Mouse (Mus musculus): ENCODE data around the gene Sorcs1. TPM values are rescaled to one million over a fixed set of nuclear protein-coding genes. Genes with fewer than 3 reads are reported as not detected.

Sorcs1 gene
- 9.6 and 10.2 TPM in 2 replicates for polyA plus RNA-seq (2016; fragmentation: Nextera tagmentation; extraction: Ambion mirVana)

GRCm38 (mm10) chr19:50677903-50678896, at the start of gene Sorcs1:
Gene Sorcs1 (minus strand): TSS chr19:50678646.
- Histone ChIP-seq H3K27ac (peak within 1 kb of the TSS; percentile 8; the same call in 1 of the 2 replicates), H3K9me3 (no peaks in the 10 kb centered on the region), H3K36me3 (no peaks in the 10 kb centered on the region), H3K9ac (peak within 1 kb of the TSS; percentile 69), H3K4me2 (replicated peaks) (peak within 1 kb of the TSS; percentile 94), H3K4me1 (peaks cover 10% of the 10 kb centered on the region), H3K27me3 (replicated peaks) (no peaks in the 10 kb centered on the region), H3K4me3 (peak within 1 kb of the TSS; percentile 76)
- peak; percentile 92 for ATAC-seq (ENCODE audit: low FRiP score, low read depth)
- under 1% methylated on average over 86 of the region's 102 CpGs for WGBS

GRCm38 (mm10) chr19:50683277-50683676, 4.8 kb upstream of the Sorcs1 start:
- ATAC-seq (ENCODE audit: low FRiP score, low read depth), result no peak
- 65% methylated on average over 2 of the region's 2 CpGs for WGBS
- Histone ChIP-seq H3K4me2 (replicated peaks) (no peak overlapping the region), H3K27ac (no peak overlapping the region), H3K4me3 (no peak overlapping the region), H3K9ac (no peak overlapping the region), H3K36me3 (no peaks in the 10 kb centered on the region), H3K4me1 (peaks cover 2% of the 10 kb centered on the region; the same call in 1 of the 2 replicates), H3K9me3 (no peaks in the 10 kb centered on the region), H3K27me3 (replicated peaks) (no peaks in the 10 kb centered on the region)

- H3K36me3 ChIP-seq, result no peaks in the 10 kb centered on the region
- ATAC-seq (ENCODE audit: low FRiP score, low read depth), result peak; percentile 43
- peaks cover 10% of the 10 kb centered on the region for H3K4me1 ChIP-seq
- peak overlapping the region; percentile 76 for H3K4me3 ChIP-seq
- no peaks in the 10 kb centered on the region for H3K9me3 ChIP-seq
- WGBS, result 0% methylated on average over 2 of the region's 2 CpGs
- H3K4me2 ChIP-seq (replicated peaks), result peak overlapping the region; percentile 94
- H3K9ac ChIP-seq, result peak overlapping the region; percentile 69
- no peaks in the 10 kb centered on the region for H3K27me3 ChIP-seq (replicated peaks)
- peak overlapping the region; percentile 8; the same call in 1 of the 2 replicates for H3K27ac ChIP-seq
These were observed 500 bp upstream of the Sorcs1 start for GRCm38 (mm10) chr19:50678946-50679345.

GRCm38 (mm10) chr19:50676578-50677524, 1.6 kb downstream of the Sorcs1 start:
- H3K27ac ChIP-seq, result no peak overlapping the region
- peak overlapping the region; percentile 69 for H3K9ac ChIP-seq
- 42% methylated on average over 19 of the region's 19 CpGs for WGBS
- no peaks in the 10 kb centered on the region for H3K36me3 ChIP-seq
- no peak for ATAC-seq (ENCODE audit: low FRiP score, low read depth)
- peaks cover 10% of the 10 kb centered on the region for H3K4me1 ChIP-seq
- H3K27me3 ChIP-seq (replicated peaks), result no peaks in the 10 kb centered on the region
- H3K9me3 ChIP-seq, result no peaks in the 10 kb centered on the region
- H3K4me2 ChIP-seq (replicated peaks), result peak overlapping the region; percentile 94
- H3K4me3 ChIP-seq, result peak overlapping the region; percentile 76

- Histone ChIP-seq H3K9me3 (no peaks in the 10 kb centered on the region), H3K4me1 (peaks cover 10% of the 10 kb centered on the region), H3K9ac (no peak overlapping the region), H3K27me3 (replicated peaks) (no peaks in the 10 kb centered on the region), H3K4me3 (no peak overlapping the region), H3K27ac (no peak overlapping the region), H3K4me2 (replicated peaks) (peak overlapping the region; percentile 9; the same call in 1 of the 2 replicates), H3K36me3 (no peaks in the 10 kb centered on the region)
- WGBS, result 82% methylated on average over 5 of the region's 5 CpGs
- ATAC-seq (ENCODE audit: low FRiP score, low read depth), result no peak
These were observed 3.5 kb downstream of the Sorcs1 start for GRCm38 (mm10) chr19:50674921-50675320.

GRCm38 (mm10) chr19:50667516-50667915, 10.9 kb downstream of the Sorcs1 start:
- no peaks in the 10 kb centered on the region for H3K27me3 ChIP-seq (replicated peaks)
- H3K9me3 ChIP-seq, result no peaks in the 10 kb centered on the region
- no peak overlapping the region for H3K4me3 ChIP-seq
- ATAC-seq (ENCODE audit: low FRiP score, low read depth), result no peak
- WGBS, result 62% methylated on average over 8 of the region's 8 CpGs
- H3K4me2 ChIP-seq (replicated peaks), result no peak overlapping the region
- no peak overlapping the region for H3K27ac ChIP-seq
- H3K9ac ChIP-seq, result no peak overlapping the region
- H3K36me3 ChIP-seq, result no peaks in the 10 kb centered on the region
- no peaks in the 10 kb centered on the region for H3K4me1 ChIP-seq

GRCm38 (mm10) chr19:50664311-50664710, 14.1 kb downstream of the Sorcs1 start:
- H3K4me2 ChIP-seq (replicated peaks), result no peak overlapping the region
- H3K4me1 ChIP-seq, result no peaks in the 10 kb centered on the region
- H3K27me3 ChIP-seq (replicated peaks), result no peaks in the 10 kb centered on the region
- H3K27ac ChIP-seq, result no peak overlapping the region
- no peak overlapping the region for H3K4me3 ChIP-seq
- WGBS, result 54% methylated on average over 1 of the region's 1 CpGs
- no peak for ATAC-seq (ENCODE audit: low FRiP score, low read depth)
- H3K36me3 ChIP-seq, result no peaks in the 10 kb centered on the region
- no peaks in the 10 kb centered on the region for H3K9me3 ChIP-seq
- H3K9ac ChIP-seq, result no peak overlapping the region

GRCm38 (mm10) chr19:50659144-50659543, 19.3 kb downstream of the Sorcs1 start:
- Histone ChIP-seq H3K4me1 (no peaks in the 10 kb centered on the region), H3K36me3 (no peaks in the 10 kb centered on the region), H3K9ac (no peak overlapping the region), H3K4me3 (no peak overlapping the region), H3K27me3 (replicated peaks) (no peaks in the 10 kb centered on the region), H3K9me3 (no peaks in the 10 kb centered on the region), H3K27ac (no peak overlapping the region), H3K4me2 (replicated peaks) (no peak overlapping the region)
- 80% methylated on average over 4 of the region's 4 CpGs for WGBS
- no peak for ATAC-seq (ENCODE audit: low FRiP score, low read depth)

- Histone ChIP-seq H3K9ac (no peak overlapping the region), H3K36me3 (no peaks in the 10 kb centered on the region), H3K27ac (no peak overlapping the region), H3K4me3 (no peak overlapping the region), H3K9me3 (no peaks in the 10 kb centered on the region), H3K27me3 (replicated peaks) (no peaks in the 10 kb centered on the region), H3K4me2 (replicated peaks) (no peak overlapping the region), H3K4me1 (no peaks in the 10 kb centered on the region)
- ATAC-seq (ENCODE audit: low FRiP score, low read depth), result no peak
- 81% methylated on average over 5 of the region's 5 CpGs for WGBS
These were observed 25.7 kb downstream of the Sorcs1 start for GRCm38 (mm10) chr19:50652750-50653149.

- H3K27ac ChIP-seq, result no peak overlapping the region
- H3K36me3 ChIP-seq, result no peaks in the 10 kb centered on the region
- WGBS, result 45% methylated on average over 1 of the region's 1 CpGs
- peaks cover 6% of the 10 kb centered on the region; the same call in 1 of the 2 replicates for H3K4me1 ChIP-seq
- H3K4me3 ChIP-seq, result no peak overlapping the region
- H3K27me3 ChIP-seq (replicated peaks), result no peaks in the 10 kb centered on the region
- no peak for ATAC-seq (ENCODE audit: low FRiP score, low read depth)
- H3K4me2 ChIP-seq (replicated peaks), result no peak overlapping the region
- H3K9ac ChIP-seq, result no peak overlapping the region
- H3K9me3 ChIP-seq, result no peaks in the 10 kb centered on the region
These were observed 34.6 kb downstream of the Sorcs1 start for GRCm38 (mm10) chr19:50643836-50644235.

- no peak for ATAC-seq (ENCODE audit: low FRiP score, low read depth)
- Histone ChIP-seq H3K4me1 (peaks cover 6% of the 10 kb centered on the region; the same call in 1 of the 2 replicates), H3K9ac (no peak overlapping the region), H3K27me3 (replicated peaks) (no peaks in the 10 kb centered on the region), H3K36me3 (no peaks in the 10 kb centered on the region), H3K9me3 (no peaks in the 10 kb centered on the region), H3K4me3 (no peak overlapping the region), H3K4me2 (replicated peaks) (no peak overlapping the region), H3K27ac (no peak overlapping the region)
- 76% methylated on average over 1 of the region's 1 CpGs for WGBS
These were observed 36.3 kb downstream of the Sorcs1 start for GRCm38 (mm10) chr19:50642121-50642520.

Data from neural tube, embryonic 12.5 days (tissue).